Mouse (Mus musculus) ES-E14 (cell line): ENCODE results near the gene Fndc3a.

Source experiments
- CHD2 ChIP-seq: IDR thresholded peaks from 2 replicates; pipeline ENCODE4 v1.6.1; 2014; ENCODE audit warnings: mild to moderate bottlenecking, low read depth, low read length, inconsistent platforms
- HCFC1 ChIP-seq: IDR thresholded peaks from 2 replicates; pipeline ENCODE4 v1.6.1; 2012; ENCODE audit warnings: low read length, inconsistent platforms, borderline replicate concordance; ENCODE audit not compliant: insufficient read depth
- ZNF384 ChIP-seq: IDR thresholded peaks from 2 replicates; pipeline ENCODE4 v1.6.1; 2012; ENCODE audit warnings: low read depth, low read length, inconsistent platforms

DNA sequence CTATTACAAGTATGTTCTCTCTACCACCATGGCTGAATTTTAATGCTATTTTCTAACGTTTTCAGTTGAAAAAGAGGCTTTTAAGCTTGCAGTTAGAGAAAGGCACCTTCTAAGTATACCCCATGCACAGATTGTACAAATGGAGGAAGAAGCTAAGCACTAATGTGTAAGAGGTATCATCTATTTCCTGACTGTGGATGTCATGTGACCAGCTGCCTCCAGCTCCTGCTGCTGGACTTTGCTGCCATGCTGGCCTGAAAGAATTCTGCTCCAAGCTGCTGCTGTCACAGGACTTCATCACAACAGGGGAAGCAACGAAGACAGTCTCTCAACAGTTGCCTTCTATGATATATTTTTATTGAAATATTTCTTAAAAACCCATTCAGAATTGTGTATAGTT is 76.2 kb downstream of the Fndc3a start:
- TF ChIP-seq ZNF384 (no peak), CHD2 (no peak), HCFC1 (no peak)
